Mouse (Mus musculus) kidney, adult 2 months (tissue): ENCODE results near the gene Prss37.

ENCODE experiments used
- CTCF ChIP-seq: fragments of 200-500 bp; conservative IDR thresholded peaks from 2 replicates; pipeline ENCODE4 v1.5.1; 2011; ENCODE audit warnings: low read depth, mild to moderate bottlenecking, control low read depth, low read length, moderate library complexity, mixed read lengths; ENCODE audit not compliant: insufficient read depth, insufficient read length
- POLR2A ChIP-seq: fragments of 200-500 bp; IDR thresholded peaks from one replicate; pipeline ENCODE4 v1.6.1; 2011; ENCODE audit warnings: low read depth, low read length, control low read depth

GRCm38 (mm10) chr6:40519408-40519807 is at the start of gene Prss37:
- TF ChIP-seq CTCF = no peak
- TF ChIP-seq POLR2A = no peak
